Mouse (Mus musculus) liver, adult 2 months (tissue): ENCODE data around the gene Mboat2.

ENCODE experiments used
- CTCF ChIP-seq: fragments of 200-500 bp; IDR thresholded peaks from 2 replicates; pipeline ENCODE4 v1.5.1; 2011; ENCODE audit warnings: low read depth, low read length, control low read depth
- POLR2A ChIP-seq: fragments of 200-500 bp; IDR thresholded peaks from 2 replicates; pipeline ENCODE4 v1.6.1; 2011; ENCODE audit warnings: low read length, control low read depth; ENCODE audit not compliant: insufficient read depth; ENCODE audit errors: extremely low read depth

DNA sequence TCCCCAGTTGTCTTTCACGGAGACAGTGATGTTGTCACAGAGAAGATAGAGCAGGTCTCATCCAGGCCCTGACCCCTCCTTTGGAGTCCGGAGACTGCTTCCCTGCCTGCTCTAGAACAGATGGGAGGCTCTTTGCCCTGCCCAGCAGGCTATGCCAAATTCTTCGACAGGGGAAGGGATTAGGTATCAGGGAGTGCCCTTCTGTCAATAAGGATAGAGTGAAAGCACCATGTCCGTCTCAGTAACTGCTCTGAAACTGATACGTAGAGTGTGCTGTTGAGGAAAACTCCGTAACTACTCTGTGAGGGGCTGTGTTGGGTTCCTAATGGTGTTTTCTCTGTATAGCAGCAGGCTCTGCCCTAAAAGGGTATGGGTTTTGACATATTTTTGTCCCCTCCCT lies 101.4 kb downstream of the Mboat2 start:
- no peak for TF ChIP-seq CTCF
- TF ChIP-seq POLR2A = no peak
